Mouse (Mus musculus): Measurements from ENCODE around the gene Foxd1. TPM values are rescaled to one million over a fixed set of nuclear protein-coding genes. Genes with fewer than 3 reads are reported as not detected.
A peak's percentile ranks its signal among the peaks of the same experiment; 100 is the strongest.

Gene Foxd1
- polyA plus RNA-seq, 1 experiment from 2014 or later = 2.9 TPM

DNA sequence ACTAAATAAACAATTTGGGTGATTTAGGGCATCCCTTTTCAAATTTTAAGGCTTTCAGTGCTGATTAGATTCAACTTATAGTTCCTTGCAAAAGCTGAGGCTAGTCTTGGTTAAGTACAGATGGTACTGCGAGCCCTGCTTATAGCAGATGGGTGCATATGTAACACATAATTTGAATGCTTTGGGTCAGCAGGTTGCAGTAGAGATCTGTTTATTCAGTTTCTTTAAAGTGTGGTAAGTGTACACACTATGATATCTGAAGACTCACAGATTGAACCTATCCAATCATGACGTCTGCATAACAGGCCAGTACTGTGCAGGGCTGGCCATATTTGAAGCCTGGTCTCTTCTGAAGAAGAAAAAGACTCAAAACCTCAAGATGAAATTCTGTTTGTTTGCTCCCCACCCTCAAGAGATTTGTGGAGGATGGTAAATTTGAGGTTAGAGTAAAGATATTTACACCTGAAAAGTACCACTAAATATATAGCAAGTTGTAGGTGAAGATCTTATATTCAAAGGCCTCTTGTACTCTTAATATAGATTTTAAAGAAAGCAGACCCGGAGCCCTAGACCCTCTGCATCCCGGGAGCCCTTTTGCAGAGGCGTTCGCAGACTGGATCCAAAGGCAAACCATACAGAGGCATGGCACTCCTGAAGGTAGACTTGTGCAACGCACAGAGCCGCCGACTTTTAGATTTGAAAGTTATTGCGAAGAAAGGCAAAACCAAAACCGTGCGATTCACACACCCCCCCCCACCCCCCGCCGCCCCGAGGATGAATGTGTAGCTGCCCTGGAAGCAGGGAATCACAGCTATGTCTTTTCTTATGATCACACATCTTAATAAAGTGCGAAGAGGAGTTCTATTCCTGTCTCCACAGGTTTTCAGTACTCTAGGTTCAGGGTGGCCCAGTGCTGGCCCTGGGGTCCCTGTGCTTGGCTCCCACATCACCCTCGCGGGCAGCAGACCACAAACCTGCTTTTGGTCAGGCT, 3.7 kb downstream of the Foxd1 start:
- H3K27ac ChIP-seq (replicated peaks; ENCODE audit: low read depth, low read length) = no peak overlapping the region; the same call in 1 of the 2 replicates
- no peaks in the 10 kb centered on the region for H3K9me3 ChIP-seq (ENCODE audit: control insufficient read depth, low read length)
- peak overlapping the region; percentile 50 for H3K4me2 ChIP-seq (ENCODE audit: low read depth, low read length)
- H3K27me3 ChIP-seq (replicated peaks; ENCODE audit: control insufficient read depth, insufficient read depth, low read length) = peaks cover 80% of the 10 kb centered on the region
- peak overlapping the region; percentile 36 for H3K9ac ChIP-seq (ENCODE audit: low read depth, low read length)
- peak overlapping the region; percentile 28 for H3K4me3 ChIP-seq (ENCODE audit: low read depth, low read length)
- WGBS = 9% methylated on average over 18 of the region's 18 CpGs
- no peaks in the 10 kb centered on the region for H3K36me3 ChIP-seq (ENCODE audit: control insufficient read depth, insufficient read depth, low read length)
- no peak for DNase-seq (ENCODE audit: low spot score)
- no peak for ATAC-seq (ENCODE audit: low read depth)
- H3K4me1 ChIP-seq (ENCODE audit: control insufficient read depth, insufficient read depth, low read length) = peaks cover 4% of the 10 kb centered on the region; the same call in 1 of the 2 replicates

DNA sequence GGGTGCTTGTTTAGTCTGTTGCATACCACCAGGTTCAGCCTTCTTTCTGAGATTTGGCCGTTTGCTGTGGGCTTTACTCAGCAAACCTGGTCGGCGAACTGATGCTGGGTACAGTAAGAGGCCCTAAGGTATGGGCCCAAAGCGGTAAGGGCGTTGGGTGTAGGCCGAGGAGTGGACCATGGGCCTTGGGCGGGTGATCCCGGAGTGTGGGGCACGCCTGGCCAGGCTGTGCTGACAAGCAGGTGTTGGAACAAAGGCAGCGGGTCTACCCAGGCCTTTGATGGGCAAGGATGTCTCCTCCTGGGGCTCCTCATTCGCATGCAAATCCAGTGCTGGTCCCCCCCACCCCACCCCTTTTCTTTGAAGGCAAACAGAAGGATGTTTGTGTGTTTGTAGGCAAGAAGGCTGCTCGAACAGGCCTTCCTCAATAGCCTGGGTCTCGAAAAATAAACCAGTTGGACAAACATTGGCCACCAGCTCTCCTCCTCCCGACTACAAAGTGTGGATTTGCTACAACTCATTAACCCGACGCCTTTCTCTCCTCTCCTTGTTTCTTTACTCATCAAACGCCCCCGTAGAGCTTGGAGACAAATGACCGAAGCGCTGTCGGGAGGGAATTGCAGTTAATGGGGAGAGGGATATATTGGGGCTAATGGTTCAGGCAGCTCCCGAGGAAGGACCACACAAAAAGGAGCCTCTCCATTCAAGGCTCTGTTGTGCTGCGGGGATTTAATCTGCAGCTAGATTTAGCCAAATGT, 4.6 kb downstream of the Foxd1 start:
- peak overlapping the region; percentile 50 for H3K4me2 ChIP-seq (ENCODE audit: low read depth, low read length)
- DNase-seq (ENCODE audit: low spot score) (no peak), ATAC-seq (ENCODE audit: low read depth) (no peak)
- peaks cover 83% of the 10 kb centered on the region for H3K27me3 ChIP-seq (replicated peaks; ENCODE audit: control insufficient read depth, insufficient read depth, low read length)
- no peak overlapping the region; the same call in 1 of the 2 replicates for H3K27ac ChIP-seq (replicated peaks; ENCODE audit: low read depth, low read length)
- peak overlapping the region; percentile 28 for H3K4me3 ChIP-seq (ENCODE audit: low read depth, low read length)
- peaks cover 2% of the 10 kb centered on the region; the same call in 1 of the 2 replicates for H3K4me1 ChIP-seq (ENCODE audit: control insufficient read depth, insufficient read depth, low read length)
- H3K36me3 ChIP-seq (ENCODE audit: control insufficient read depth, insufficient read depth, low read length) = no peaks in the 10 kb centered on the region
- peak overlapping the region; percentile 36 for H3K9ac ChIP-seq (ENCODE audit: low read depth, low read length)
- no peaks in the 10 kb centered on the region for H3K9me3 ChIP-seq (ENCODE audit: control insufficient read depth, low read length)
- WGBS = 14% methylated on average over 23 of the region's 23 CpGs

DNA sequence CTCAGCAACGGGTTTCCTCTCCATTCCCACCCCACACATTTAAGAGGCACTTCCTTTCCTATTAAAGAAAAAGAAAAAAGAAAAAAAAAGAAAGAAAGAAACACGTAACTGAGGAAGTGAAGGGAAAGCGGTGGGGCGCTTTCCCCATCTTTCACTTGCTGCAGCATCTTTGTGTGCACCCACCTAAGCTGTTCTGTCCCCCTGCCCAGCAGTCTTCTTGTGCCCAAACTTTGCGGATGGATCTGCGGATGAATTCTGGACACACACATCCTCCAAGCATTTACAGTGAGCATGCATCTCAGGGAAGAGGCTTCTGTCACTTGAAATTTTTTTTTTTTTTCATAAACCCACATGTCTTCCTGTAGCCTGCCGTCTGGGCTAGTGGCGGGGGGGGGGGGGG, 5.3 kb downstream of the Foxd1 start:
- Histone ChIP-seq H3K9ac (ENCODE audit: low read depth, low read length) (no peak overlapping the region), H3K9me3 (ENCODE audit: control insufficient read depth, low read length) (no peaks in the 10 kb centered on the region), H3K4me2 (ENCODE audit: low read depth, low read length) (peak overlapping the region; percentile 50; the same call in 1 of the 2 replicates), H3K27ac (replicated peaks; ENCODE audit: low read depth, low read length) (no peak overlapping the region), H3K27me3 (replicated peaks; ENCODE audit: control insufficient read depth, insufficient read depth, low read length) (peaks cover 80% of the 10 kb centered on the region), H3K36me3 (ENCODE audit: control insufficient read depth, insufficient read depth, low read length) (no peaks in the 10 kb centered on the region), H3K4me1 (ENCODE audit: control insufficient read depth, insufficient read depth, low read length) (no peaks in the 10 kb centered on the region), H3K4me3 (ENCODE audit: low read depth, low read length) (peak overlapping the region; percentile 6; the same call in 1 of the 2 replicates)
- 14% methylated on average over 7 of the region's 8 CpGs for WGBS
- DNase-seq (ENCODE audit: low spot score) = no peak
- no peak for ATAC-seq (ENCODE audit: low read depth)

- no peak overlapping the region for H3K27ac ChIP-seq (replicated peaks; ENCODE audit: low read depth, low read length)
- H3K4me1 ChIP-seq (ENCODE audit: control insufficient read depth, insufficient read depth, low read length) = no peaks in the 10 kb centered on the region
- WGBS = 6% methylated on average over 6 of the region's 6 CpGs
- no peak overlapping the region for H3K4me2 ChIP-seq (ENCODE audit: low read depth, low read length)
- H3K9me3 ChIP-seq (ENCODE audit: control insufficient read depth, low read length) = no peaks in the 10 kb centered on the region
- DNase-seq (ENCODE audit: low spot score) (no peak), ATAC-seq (ENCODE audit: low read depth) (no peak)
- no peak overlapping the region for H3K4me3 ChIP-seq (ENCODE audit: low read depth, low read length)
- H3K27me3 ChIP-seq (replicated peaks; ENCODE audit: control insufficient read depth, insufficient read depth, low read length) = peaks cover 81% of the 10 kb centered on the region
- H3K9ac ChIP-seq (ENCODE audit: low read depth, low read length) = no peak overlapping the region
- no peaks in the 10 kb centered on the region for H3K36me3 ChIP-seq (ENCODE audit: control insufficient read depth, insufficient read depth, low read length)
Observed at GRCm38 (mm10) chr13:98360391-98360790, 6.3 kb downstream of the Foxd1 start.

GRCm38 (mm10) chr13:98361161-98361560, 7.1 kb downstream of the Foxd1 start:
- Histone ChIP-seq H3K36me3 (ENCODE audit: control insufficient read depth, insufficient read depth, low read length) (no peaks in the 10 kb centered on the region), H3K4me3 (ENCODE audit: low read depth, low read length) (no peak overlapping the region), H3K27me3 (replicated peaks; ENCODE audit: control insufficient read depth, insufficient read depth, low read length) (peaks cover 81% of the 10 kb centered on the region), H3K4me1 (ENCODE audit: control insufficient read depth, insufficient read depth, low read length) (peaks cover 4% of the 10 kb centered on the region; the same call in 1 of the 2 replicates), H3K27ac (replicated peaks; ENCODE audit: low read depth, low read length) (no peak overlapping the region), H3K9me3 (ENCODE audit: control insufficient read depth, low read length) (no peaks in the 10 kb centered on the region), H3K4me2 (ENCODE audit: low read depth, low read length) (no peak overlapping the region), H3K9ac (ENCODE audit: low read depth, low read length) (no peak overlapping the region)
- ATAC-seq (ENCODE audit: low read depth) = no peak
- no peak for DNase-seq (ENCODE audit: low spot score)
- 19% methylated on average over 5 of the region's 5 CpGs for WGBS

- H3K36me3 ChIP-seq (ENCODE audit: control insufficient read depth, insufficient read depth, low read length) = no peaks in the 10 kb centered on the region
- peaks cover 11% of the 10 kb centered on the region; the same call in 1 of the 2 replicates for H3K4me1 ChIP-seq (ENCODE audit: control insufficient read depth, insufficient read depth, low read length)
- no peaks in the 10 kb centered on the region for H3K9me3 ChIP-seq (ENCODE audit: control insufficient read depth, low read length)
- no peak overlapping the region for H3K9ac ChIP-seq (ENCODE audit: low read depth, low read length)
- ATAC-seq (ENCODE audit: low read depth) (no peak), DNase-seq (ENCODE audit: low spot score) (no peak)
- no peak overlapping the region for H3K27ac ChIP-seq (replicated peaks; ENCODE audit: low read depth, low read length)
- H3K4me2 ChIP-seq (ENCODE audit: low read depth, low read length) = no peak overlapping the region
- H3K4me3 ChIP-seq (ENCODE audit: low read depth, low read length) = no peak overlapping the region
- H3K27me3 ChIP-seq (replicated peaks; ENCODE audit: control insufficient read depth, insufficient read depth, low read length) = peaks cover 89% of the 10 kb centered on the region
- WGBS = 16% methylated on average over 4 of the region's 4 CpGs
Observed at GRCm38 (mm10) chr13:98363046-98363445, 9.0 kb downstream of the Foxd1 start.

GRCm38 (mm10) chr13:98365081-98365480, 11.0 kb downstream of the Foxd1 start:
- no peak for ATAC-seq (ENCODE audit: low read depth)
- WGBS = 3% methylated on average over 8 of the region's 8 CpGs
- Histone ChIP-seq H3K4me2 (ENCODE audit: low read depth, low read length) (0 out of 2 replicates have a peak overlapping the region, but pooled peaks have one; percentile 8), H3K4me1 (ENCODE audit: control insufficient read depth, insufficient read depth, low read length) (peaks cover 13% of the 10 kb centered on the region; the same call in 1 of the 2 replicates), H3K4me3 (ENCODE audit: low read depth, low read length) (no peak overlapping the region), H3K27ac (replicated peaks; ENCODE audit: low read depth, low read length) (no peak overlapping the region), H3K27me3 (replicated peaks; ENCODE audit: control insufficient read depth, insufficient read depth, low read length) (peaks cover 89% of the 10 kb centered on the region), H3K9me3 (ENCODE audit: control insufficient read depth, low read length) (no peaks in the 10 kb centered on the region), H3K36me3 (ENCODE audit: control insufficient read depth, insufficient read depth, low read length) (no peaks in the 10 kb centered on the region), H3K9ac (ENCODE audit: low read depth, low read length) (no peak overlapping the region)
- no peak for DNase-seq (ENCODE audit: low spot score)

DNA sequence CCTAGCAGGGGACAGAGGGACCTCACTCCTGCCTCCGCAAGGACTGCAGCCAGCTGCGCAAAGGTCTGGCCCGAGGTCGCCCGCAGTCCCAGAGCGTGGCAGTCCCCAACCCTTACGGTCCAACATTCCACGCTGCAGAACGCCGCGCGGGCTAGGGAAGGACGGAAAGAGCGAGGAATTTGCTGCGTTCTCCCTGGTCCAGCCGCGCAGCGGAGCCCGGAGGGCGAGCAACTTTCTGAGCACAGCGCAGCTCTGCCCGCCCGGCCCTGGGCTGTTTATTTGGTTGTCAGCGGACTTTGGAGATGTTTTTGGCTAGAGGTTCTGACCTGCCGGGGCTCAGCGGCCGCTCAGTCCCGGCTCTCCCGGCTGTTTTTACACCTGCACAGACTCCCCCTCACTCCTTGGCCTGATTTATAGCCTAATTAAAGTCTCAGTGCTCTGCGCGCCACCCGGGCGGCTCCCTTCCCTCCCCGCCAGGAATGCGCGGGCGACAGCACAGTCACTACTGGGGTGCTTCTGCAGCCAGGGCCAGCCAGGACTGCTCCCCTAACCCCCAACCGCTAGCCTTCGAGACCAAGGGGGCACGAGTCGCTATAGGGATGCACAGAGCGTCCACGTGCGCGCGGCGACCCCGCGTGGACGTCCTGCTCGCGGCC, 11.9 kb downstream of the Foxd1 start:
- peak overlapping the region; percentile 53 for H3K9ac ChIP-seq (ENCODE audit: low read depth, low read length)
- WGBS = under 1% methylated on average over 43 of the region's 52 CpGs
- peak overlapping the region; percentile 35 for H3K27ac ChIP-seq (replicated peaks; ENCODE audit: low read depth, low read length)
- peak overlapping the region; percentile 37 for H3K4me3 ChIP-seq (ENCODE audit: low read depth, low read length)
- peaks cover 13% of the 10 kb centered on the region; the same call in 1 of the 2 replicates for H3K4me1 ChIP-seq (ENCODE audit: control insufficient read depth, insufficient read depth, low read length)
- no peaks in the 10 kb centered on the region for H3K9me3 ChIP-seq (ENCODE audit: control insufficient read depth, low read length)
- peak overlapping the region; percentile 62 for H3K4me2 ChIP-seq (ENCODE audit: low read depth, low read length)
- H3K36me3 ChIP-seq (ENCODE audit: control insufficient read depth, insufficient read depth, low read length) = no peaks in the 10 kb centered on the region
- no peak for DNase-seq (ENCODE audit: low spot score)
- ATAC-seq (ENCODE audit: low read depth) = peak; percentile 61; the same call in 1 of the 2 replicates
- peaks cover 85% of the 10 kb centered on the region for H3K27me3 ChIP-seq (replicated peaks; ENCODE audit: control insufficient read depth, insufficient read depth, low read length)
